Mouse (Mus musculus) heart, adult 9 months (tissue): ENCODE measurements at regions not wholly inside any gene's neighbourhood (a gene's known extent, or its start where the extent isn't known, plus 50 kb on each side); places are given as distances from the start of the nearest gene placed in this dataset.

ENCODE experiments used
- DNase-seq, 2 experiments: peaks; one replicate each; pipeline ENCODE4 v3.0.0; 2022; ENCODE audit warnings: low spot score in 2 of 2

DNA sequence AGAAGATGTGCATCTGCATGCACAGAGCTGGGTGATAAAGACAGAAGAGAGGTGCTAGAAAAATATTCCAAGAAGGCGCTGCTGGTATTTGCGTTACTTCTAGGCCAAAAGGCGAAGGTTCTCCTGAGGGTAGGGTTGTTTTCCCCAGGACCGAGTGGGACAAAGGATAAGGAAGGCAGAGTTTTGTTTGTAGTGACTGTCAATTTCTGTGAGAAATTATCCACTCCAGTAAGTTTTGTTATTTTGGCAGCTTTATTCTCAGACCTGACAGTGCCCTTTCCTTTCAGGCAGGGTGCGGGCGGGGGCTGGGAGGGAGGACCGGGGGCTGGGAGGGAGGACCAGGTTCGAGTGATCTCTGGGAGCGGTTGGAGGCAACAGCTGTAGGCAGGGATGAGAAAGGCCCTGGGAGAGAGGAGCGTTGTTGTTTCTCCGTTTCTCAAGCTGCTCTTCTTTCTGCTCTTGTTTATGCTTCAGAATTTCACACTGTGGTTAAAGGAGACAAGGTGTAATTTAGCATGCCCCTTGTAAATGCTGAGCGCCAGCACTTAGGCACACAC, 211.2 kb upstream of the Cited2 start:
- DNase-seq: no peak

DNA sequence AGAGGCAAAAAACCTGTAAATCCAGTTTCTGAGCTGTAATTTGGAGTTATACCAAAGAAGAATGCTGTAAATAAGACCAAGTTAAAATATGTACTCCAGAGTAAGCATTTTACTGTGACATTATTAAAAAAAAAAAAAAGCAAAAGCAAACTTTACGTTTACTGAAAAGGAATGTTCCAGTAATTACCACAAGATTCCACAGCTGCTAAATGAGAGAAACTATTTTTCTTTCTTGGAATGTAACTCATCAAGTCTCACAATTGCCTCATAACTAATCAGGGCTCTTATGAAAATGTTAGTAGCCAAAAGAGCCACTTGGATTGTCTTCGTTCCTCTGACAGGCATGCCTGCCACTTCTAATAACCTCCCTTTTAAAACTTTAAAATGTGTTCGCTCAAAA, 210.5 kb upstream of the Cited2 start:
- DNase-seq: no peak

DNA sequence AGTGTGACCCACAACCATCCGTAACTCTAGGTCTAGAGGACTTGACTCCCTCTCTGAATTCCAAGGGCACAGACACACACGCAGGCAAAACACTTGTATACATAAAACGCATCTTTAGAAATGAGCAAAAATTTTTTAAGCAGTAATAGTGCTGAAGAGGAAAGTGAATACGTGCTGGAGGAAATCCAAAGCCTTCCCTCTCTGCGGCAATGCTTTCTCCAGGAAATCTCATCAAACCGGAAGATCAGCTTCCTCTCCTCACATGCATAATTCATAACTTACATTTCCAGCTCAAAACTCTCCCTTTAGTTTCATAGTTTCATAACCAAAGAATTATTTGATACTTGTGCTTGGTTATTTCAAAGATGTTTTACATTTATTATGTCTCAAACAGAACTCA, 209.3 kb upstream of the Cited2 start:
- DNase-seq: no peak

DNA sequence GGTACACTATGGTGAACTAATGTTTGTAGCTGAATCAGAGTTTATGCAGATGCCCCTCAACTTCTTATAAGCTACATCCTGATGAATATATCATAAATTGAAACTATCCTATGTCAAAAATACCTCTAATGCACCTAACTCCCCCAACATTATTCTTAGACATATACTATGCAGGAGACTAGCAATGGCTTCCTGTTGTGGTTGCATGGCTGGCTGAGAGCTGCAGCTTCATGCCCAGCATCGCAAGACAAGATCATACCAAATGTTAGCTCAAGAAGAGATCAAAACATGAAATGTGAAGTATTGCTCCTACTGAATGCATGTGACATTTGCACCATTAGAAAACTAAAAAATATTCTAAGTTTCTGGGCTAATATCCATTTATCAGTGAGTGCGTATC, 206.9 kb upstream of the Cited2 start:
- DNase-seq: no peak

DNA sequence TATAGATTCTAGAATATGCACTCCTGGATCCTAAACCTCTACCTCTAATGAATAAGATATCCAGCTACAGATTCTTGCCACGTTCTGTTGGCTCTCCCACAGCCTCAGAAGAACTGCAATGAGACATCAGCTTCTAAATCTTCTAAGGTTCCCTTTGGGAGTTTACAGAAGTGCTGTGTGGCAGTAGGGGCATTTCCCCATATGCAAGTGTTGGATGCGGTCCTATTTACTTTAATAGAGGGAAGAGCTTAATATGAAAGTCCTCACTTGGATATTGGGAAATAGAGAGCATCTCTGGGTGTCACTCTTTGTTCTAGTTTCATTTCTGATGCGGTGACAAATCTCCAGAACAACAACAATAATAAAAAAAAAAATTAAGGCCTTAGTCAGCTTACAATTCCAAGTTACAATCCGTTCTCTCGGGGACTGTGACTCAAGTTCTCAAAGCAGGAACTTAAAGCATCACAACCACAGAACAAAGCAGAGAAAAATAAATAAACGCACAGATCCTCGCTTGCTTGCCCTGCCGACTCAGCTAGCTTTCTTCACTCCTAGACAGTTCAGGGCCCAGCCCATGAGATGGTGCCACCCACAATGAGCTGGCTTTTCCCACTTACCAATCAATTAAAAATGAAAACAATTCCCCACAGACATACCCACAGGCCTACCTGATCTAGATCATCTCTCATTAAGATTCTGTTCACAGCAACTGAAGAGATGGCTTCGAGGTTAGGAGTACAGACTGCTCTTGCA, 204.4 kb upstream of the Cited2 start:
- DNase-seq: peak in 1 of 2 experiments; percentile 15

DNA sequence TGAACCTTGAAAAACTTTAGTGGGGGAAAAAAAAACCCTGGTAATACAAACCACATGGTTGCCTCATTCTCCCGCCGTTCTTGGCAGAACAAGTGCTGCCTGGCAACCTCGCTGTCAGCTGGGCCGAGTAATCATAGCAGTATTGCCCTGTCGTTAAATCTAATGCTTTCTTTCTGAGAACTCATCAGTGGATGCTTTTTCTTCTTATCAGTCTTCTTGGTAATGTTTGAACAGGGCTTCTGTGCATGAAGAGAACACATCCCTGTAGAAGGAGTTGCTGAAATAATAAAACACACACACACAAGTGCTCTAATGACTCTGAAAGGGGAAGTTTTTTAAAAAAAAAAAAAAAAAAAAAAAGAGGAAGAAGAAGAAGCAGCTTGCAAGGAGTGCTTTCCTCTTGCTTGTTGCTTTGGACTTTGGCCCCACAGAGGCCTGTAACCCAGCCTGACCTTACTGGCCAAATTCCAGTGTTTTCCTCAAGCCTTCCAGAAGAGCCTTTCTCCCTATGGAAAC, 200.9 kb upstream of the Cited2 start:
- DNase-seq: peak; percentile 56 to 72

DNA sequence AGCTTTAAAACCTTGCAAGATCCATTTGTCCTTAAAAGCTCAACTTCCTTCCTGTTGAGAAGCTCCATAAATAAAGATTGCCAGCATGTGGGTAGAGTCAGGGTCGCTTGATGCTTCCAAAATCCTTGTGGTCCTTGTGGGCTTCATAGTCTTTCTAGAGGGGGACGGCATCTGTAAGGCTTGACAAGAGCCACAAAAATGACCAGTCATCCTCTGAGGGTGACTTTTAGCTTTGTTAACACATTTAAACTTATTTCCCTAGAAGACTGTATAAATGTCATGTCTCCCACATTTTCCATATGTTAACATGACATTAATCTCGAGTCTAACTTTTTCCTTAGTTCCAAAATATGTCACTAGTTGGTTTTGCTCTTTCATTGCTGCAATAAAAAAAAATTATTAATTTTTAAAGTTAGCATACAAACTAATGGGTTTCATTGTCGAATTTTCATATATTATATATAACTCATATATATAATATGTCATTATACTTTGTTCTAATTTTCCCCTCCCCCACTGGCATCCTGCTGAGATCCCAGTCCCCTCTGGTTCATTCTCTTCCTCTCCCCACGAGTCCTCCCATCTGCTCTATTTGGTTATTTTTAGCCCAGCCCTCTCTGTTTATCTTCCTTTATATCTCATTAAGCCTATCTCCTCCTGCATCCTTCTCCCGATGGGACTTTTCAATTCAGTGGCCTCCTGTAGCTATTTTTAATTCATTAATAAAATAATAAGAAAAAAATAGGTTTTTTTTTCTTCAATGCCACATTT, 199.3 kb upstream of the Cited2 start:
- DNase-seq: no peak

DNA sequence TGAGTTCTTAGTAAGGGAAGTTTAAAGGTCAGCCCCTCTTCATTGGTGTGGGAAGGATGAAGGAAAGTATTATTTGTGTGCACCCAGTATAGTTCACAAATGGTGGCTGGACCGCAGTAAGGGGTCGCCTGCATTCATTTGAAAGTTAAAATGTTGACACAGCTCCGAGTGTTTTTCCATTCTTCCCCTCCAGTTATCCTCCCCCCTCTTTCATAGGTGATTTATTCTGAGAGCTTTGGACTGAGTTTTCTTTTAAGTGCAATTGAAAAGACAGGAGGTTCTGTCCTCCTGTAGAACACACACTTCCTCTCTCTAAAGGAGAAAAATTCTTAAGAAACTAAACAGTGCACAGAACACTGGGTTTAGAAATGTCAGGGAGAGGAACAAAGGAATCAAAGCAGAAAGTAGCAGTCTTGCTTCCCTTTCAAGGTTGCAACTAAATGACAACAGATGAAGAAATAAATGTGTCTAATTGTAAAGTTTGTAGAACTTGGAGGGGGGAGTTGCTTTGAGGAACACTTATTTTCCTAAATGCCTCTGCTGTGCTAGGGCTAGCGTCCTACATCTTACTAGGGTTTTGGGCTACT, 195.8 kb upstream of the Cited2 start:
- no peak for DNase-seq

DNA sequence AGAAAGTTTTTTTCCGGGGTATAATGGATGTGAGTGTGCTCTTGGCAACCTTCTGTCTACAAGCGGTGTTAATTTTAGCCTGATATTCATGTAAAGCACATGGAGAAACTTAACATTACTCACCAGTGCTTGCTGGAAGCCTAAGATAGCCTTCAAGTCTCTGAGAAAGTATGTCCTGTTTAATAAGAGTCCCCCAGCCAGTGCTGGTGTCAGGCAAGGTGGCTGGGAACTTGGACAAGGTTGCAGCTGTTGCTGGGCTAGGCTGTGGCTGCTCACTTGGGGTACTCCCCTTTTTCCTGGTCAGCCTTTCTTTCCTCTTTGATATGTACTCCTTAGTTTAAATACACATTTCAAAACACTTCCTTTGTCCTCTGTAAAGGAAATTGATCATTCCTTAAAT, 194.9 kb upstream of the Cited2 start:
- DNase-seq: no peak

DNA sequence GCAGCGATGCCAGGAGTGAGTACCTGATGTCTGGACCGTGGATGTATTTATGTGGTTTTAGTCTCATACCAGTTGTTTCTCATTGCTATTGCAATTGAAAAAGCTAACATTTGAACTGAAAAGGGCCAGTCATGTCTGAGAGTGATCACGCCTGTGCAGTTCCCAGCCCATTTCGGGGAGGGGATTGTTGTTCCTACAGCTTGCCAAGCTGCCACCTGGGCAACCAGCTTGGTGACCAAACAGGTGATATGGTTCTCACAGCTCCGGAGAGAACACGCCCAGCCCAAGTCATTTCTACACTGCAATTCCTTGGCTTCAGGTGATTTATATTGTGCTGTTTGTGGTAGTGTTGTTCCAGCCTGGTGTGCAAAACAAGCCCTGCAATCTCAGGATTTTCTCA, 194.2 kb upstream of the Cited2 start:
- DNase-seq: no peak

DNA sequence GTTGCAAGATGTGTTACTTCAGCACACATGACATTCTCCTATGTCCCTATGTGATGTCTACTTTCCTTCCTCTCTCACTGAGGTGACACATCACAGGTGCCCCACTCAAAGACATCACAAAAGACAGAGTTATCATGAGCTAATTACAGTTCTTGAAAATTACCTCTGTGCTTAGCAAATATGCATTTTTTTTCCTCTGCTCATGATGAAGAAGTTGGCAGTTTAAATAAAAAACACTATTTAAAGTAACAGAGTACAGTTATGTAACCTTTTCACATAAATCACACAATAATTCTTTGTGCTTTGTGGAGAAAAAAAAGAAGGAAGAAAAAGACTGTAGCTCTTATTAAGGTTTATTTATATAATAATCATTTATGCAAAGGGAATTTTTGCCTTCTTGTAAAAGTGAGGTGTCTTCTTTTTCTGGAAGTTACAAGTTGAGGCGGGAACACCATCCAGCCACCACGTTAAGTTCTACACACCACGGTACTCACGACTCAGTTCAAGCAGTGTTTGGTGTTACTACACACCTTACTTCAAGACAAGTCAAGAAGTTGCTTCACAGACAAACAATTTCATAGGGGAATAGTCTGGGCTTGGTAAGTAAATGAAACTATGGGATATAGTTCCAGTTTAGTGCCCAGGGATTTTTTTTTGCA, 193.0 kb upstream of the Cited2 start:
- DNase-seq: no peak

DNA sequence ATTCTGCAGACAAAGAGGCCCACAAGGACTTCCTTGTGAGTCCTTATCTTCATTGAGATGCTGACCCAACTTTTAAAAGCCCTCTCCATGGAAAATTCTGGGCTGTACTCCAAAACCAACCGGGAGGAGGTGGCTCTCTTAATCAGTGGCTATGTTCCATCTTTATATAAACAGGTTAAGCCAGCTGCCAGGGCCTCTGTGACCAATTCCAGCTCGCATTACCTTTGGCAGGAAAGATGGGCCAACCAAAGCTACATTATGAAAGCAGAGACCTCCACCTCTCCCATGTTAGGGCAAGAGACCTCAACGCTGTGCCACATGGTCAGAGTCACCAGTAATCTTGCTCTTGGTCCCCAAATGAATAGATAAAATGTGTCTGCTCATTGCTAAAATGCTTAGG, 192.0 kb upstream of the Cited2 start:
- peak; percentile 25 to 41 for DNase-seq

DNA sequence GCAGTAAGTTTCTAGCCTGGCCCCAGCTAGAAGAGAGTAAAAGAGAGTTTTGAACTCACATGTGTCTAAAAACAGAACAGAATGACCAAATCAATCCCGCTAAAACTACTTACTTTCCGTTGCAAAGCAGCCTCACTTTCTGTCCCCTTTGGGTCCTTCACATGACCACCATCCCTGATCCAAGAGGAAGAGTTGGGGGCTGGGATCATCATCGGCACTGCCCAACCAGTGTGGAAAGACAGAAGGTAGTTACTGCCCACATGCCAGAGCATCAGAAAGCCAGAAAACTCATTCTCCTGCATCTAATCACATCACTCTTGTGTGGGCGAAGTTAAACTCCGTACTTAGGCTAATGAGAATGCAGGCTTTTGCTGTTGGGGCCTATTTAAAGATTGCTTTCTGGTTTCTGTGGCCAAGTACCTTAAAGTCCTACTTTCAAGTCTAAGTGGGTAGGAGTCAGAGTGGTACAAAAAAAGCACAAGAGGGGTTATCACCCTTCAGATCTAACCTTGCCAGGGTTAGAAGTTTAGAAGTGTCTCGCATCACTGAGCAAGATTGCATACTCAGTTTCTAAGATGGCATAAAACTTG, 184.0 kb upstream of the Cited2 start:
- DNase-seq: no peak

DNA sequence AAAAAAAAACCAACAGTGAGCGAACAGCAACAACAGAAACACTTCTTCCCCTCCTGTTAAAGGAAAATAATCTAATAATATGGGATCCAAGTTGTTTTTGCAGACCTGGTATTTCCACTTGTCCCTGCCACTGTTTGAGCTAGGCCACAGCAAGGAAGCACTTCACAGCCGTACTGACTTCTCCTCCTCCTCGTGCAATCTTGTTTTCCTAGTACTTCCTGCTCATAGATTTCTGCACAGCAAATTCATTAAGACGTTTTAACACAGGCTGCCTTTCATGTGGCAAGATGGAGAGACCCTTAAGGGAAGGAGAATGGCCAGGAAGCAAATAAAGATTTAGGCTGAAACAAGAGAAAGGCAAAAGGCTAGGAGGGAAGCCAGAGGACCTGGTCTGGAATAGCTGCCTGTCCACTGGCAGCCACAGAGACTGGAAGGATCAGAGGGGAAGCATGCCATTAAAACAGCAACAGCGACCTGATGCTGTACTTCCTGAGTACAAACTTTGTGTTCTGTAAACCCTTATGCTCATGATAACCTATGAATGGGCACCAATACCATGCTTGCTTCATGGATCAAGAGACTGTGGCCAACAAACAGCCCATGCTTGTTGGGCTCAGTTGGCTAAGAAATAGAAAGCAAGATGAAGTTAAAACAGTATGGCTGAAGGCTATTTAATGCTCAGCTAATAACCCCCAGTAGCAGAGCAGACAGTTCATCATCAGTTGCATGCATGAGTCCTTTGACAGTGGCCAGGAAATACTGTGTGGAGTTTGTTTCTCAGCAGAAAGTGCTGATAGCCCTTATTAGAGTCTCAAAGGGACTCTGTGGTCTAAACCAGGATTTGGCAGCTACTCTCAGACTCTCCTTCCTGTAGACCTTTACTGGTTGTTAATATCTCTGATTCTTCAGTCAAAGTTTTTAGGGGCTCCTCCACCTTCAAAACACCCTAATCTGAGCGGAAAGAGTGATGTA, 182.3 kb upstream of the Cited2 start:
- no peak for DNase-seq

DNA sequence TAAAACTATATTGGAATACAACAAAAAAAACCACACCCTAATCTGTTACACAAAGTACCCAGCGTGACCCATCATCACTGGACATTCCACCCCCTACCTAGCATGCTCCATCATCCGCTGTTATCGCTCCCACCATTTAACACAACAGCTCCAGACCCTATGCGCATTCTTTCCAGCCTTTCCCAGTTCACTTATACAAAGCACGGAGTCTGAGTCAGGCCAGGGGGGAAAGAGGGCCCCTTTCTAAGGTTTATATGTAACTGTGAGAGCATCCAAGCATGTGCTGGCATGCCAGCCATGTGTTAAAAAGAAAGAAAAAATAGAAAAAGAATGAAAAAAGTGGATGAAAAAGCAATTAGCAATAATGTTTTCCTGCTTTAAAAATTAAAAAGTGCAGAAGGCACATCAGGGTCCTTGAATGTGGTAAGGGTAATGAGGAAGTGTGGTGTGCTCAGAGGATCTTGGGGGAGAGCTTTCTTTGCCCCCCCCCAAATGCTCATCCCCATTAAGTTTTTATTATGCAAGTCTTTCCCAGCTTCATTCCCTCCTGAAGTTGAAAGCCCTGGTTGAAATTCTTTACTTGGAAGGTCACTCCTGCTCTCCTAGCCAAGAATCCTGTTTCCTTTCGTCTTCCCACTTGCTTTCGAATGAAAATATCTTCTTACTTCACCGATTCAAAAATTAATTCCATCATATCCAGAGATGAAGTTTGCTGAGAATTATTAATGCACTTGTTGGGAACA, 180.7 kb upstream of the Cited2 start:
- peak in 1 of 2 experiments; percentile 49 for DNase-seq

DNA sequence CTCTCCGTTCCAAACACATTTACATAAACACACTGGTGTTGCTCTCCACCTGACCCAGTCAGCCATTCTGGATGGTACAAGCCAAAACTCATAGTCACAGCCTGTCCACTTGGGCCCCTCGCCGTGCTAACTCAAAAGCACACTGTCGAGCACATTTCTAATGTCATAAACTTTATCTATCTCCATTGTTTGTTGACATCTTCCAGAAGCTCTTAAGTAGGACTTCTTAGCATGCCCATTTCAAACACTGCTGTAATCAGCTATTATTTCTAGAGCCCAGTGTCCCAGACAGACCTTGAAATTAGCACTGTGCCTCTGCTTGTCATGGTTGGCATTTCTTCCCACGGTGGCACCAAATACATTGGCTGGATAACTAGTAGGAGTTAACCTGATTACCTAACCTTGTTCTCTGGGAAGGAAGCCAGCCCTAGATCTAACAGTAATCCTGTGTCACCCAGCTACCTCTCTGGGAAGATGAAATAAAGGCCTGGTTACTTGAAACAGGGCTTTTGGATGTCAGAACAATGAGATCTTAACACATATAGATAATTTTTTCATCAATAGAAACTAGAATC, 180.1 kb upstream of the Cited2 start:
- peak; percentile 38 to 55 for DNase-seq

DNA sequence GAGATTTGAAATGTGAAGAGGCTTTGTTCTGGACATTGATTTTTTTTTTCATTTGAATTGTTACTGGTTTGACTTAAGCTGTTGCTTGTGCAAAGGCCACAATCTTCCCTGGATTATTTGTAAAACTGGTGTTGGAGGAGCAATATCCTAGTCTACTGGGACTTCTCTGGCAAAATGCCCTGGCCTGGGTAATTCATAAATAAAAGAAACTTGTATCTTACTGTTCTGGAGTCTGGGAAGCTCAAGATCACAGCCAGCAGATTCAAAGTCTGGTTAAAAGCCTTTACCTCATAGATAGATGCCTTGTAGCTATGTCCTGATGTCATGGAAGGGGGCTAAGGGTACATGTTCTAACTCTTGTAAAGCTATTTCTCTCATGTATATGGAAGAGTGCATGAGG, 177.7 kb upstream of the Cited2 start:
- DNase-seq: no peak

DNA sequence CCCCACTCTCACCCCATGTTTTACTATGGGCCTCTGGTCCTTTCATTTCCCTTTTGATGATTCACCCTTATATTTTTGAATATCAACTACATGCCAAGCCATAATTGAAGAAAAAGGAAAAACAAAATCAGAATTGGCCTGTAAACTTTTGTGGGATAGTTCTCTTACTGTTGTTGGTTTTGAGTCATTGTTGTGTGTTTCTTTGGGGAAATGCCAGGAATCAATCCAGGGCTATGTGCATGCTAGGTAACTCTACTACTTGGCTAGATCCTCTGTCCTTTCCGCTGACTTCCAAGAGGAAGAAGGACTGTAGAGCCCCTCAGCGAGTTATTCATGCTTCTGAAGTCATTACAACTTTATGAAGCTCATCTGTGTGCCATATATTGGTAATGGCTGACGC, 175.0 kb upstream of the Cited2 start:
- no peak for DNase-seq
